Mouse (Mus musculus) monocyte, adult 5-6 weeks (primary cell): ENCODE data around the gene Tbl1x. TPM values are rescaled to one million over a fixed set of nuclear protein-coding genes. Genes with fewer than 3 reads are reported as not detected.

Experiments used
- ATAC-seq: fragments of 153-309, 156-312 bp; replicated peaks from 2 replicates; pipeline ENCODE4 v1.8.0; 2017; ENCODE audit warnings: mild to moderate bottlenecking; ENCODE audit not compliant: low TSS enrichment, insufficient number of reproducible peaks, severe bottlenecking, poor library complexity, low FRiP score
- total RNA-seq: library from RNA; stranded (forward); fragments of 200-1000, 200-491, 200-594 nt; gene quantifications from 3 replicates; pipeline ENCODE4 v1.2.3, GENCODE M21; 2017

Gene Tbl1x
- total RNA-seq, 1 experiment from 2014 or later: 18.1 TPM

DNA sequence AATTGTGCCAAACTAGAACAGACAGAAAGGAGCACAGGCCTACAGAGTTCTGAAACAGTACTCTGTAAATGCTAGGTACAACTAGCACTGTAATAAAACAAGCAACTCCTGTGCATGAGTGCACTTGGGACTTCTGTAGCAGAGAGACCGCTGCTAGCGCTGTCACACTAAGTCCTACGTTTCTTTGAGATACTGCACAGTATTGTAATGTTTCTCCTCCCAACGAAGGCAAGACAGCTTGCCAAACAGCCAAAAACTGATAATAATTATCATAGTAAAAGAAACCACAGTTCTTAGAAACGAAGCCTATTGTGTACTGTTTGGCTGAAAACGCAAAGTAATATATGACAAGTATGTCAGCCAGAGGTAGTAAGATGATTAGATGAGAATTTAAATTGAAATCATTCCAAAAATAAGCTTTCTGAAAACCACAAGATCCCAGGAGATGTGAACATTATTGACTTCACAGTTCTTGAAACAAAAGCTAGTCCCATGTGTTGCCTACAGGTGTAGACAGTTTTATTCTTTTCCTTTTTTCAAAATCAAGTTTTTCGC is 83.9 kb downstream of the Tbl1x start:
- no peak for ATAC-seq

DNA sequence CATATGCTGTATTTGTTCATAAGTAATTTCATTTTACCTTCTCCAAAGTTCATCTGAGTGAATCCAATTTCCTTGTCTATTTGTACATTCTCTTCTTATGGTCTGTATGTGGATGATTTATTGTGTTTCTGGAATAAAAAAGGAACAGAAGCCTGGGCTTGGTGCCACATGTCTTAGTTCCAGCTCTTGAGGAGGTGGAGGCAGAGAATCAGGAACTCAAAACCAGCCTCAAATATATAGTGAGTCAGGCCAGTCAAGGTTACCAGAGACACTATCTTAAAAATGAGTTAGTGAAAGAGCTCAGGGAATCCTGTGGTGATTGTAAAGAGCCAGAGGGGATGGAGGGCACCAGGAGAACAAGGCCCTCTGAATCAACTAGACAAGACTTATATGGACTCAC is 86.9 kb downstream of the Tbl1x start:
- ATAC-seq: no peak

DNA sequence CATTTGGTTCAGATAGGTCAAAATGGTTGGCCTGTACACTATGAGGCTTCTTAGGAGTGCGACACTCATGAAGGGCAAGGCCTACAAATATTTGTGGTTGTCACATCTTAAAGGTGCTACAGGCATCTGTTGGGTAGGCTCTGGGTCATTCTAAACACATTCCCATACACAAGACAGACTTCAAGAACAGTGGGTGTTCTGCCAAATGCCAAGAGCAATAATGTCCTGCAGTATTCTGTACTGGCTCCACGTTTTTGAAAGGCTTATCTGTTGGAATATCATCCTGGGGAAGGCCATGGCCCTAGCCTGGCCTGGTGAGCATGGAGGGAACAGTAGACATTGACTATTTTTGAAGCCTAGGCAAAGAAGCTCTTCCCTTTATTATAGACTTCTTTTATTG is 87.9 kb downstream of the Tbl1x start:
- ATAC-seq: no peak

DNA sequence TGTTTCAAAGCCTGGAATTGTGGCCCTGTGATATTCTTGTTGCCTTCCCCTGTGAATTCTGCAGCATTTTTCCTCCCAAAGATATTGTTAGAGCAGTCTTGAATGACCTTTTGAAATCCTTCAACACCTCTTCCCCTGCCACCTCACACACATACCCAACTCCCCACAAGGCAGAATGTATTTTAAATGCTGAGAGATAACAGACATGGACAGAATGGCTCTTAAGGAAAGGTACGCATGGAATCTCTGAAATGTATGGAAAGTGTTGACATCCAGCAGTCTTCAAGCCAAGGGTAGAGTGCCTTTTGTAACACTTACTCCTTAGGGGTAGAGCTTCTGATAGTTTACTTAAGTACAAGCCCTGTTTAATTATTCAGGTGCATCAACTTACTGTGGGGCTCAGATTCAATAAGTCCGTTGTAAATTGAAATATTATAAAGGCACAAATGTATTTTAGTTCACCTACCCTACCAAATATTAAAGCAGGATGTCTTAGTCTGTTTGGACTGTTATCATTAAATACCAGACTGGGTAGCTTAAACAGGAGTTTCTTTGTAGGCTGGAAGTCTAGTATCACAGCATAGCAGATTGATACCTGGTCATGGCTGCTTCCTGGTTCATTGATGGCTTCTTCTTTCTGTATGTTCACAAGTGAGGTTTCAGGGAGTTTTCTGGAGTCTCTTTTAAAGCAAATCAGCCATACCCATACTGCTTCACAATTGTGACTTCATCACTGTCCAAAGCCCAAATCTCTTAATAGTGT is 92.9 kb downstream of the Tbl1x start:
- ATAC-seq: no peak

DNA sequence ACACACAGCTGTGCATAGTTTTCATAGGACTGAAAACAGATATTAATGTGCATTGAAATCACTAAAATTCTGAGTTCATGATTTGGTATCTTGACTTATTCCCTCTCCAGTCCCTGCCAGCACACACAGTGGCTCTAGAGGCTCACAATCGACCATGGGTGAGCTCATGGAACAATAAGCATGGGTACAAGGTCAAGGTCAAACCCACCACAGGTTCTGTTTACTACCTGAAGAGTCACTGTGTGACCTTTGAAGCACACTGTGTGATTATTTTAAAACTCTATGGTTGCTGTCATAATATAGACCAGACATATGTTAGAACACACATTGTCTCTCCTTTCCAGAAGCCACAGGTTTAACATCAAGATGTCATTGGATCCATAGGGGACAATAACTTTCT is 96.7 kb downstream of the Tbl1x start:
- ATAC-seq: no peak

DNA sequence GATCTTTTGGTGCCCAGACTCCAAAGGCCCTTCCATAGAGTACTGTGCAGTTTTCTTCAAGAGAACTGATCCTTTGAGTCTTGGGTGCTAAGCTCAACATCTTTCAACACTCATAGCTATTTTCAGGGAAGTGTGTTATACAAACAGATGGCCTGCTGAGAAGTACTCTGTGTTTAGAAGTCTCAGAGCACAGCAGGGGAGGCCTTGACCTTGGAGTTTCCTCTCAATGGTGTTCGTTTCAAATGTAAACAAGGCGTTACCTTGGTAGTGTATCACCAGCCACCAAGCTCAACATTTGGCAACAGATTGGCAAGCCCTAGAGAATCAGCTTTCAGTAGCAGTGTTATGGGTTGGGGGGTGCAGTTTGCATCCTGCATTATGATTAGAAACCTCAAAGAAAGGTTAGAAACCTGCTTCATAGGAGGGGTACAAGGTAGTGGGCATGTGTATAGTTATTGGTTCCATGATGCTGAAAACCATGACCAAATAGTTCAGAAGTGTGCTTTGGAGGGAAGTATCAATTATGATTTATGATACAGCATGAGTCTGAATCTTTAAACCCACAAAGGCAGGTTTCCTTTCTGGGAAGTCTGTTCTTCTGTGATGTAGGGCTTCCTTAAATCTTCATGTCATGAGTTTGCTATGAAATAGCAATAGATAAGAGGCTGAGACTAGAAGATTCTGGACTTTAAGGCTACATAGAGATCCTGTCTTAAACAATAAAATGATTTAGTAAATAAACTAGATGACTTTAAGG is 98.3 kb downstream of the Tbl1x start:
- ATAC-seq: no peak

DNA sequence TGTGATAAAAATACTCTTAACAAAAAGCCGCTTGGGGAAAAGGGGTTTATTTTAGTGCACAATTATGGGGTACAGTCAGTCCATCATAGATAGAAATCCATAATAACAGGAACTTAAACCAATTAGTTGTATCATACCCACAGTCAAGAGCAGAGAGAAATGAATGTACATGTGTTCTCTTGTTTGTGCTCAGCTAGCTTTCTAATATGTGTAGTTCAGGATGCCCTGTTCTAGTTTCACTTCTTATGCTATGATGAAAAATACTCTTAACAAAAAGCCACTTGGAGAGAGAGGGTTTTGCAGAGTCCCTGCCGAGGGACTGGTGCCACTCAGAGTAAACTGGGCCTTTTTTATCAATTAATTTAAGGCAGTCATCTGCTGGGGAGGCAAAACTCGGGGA is 101.1 kb downstream of the Tbl1x start:
- ATAC-seq: no peak

DNA sequence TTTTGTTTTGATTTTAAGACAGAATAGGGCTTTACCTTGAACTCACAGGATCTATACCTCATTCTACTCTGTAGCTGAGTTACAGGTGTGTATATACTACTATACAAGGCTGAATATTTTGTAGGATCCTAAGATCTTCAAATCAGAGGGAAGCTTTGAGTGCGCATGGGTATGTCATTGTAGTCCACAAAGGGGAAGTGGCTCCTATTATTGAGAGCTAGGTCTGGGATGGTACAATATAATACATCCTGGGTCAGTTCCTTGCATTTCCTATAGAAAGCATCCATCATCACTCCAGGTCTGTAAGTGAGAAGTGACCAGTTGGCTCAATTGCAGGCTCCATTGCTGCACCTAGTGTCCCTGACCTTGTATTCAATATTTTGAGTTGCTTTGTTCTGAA is 102.2 kb downstream of the Tbl1x start:
- no peak for ATAC-seq

DNA sequence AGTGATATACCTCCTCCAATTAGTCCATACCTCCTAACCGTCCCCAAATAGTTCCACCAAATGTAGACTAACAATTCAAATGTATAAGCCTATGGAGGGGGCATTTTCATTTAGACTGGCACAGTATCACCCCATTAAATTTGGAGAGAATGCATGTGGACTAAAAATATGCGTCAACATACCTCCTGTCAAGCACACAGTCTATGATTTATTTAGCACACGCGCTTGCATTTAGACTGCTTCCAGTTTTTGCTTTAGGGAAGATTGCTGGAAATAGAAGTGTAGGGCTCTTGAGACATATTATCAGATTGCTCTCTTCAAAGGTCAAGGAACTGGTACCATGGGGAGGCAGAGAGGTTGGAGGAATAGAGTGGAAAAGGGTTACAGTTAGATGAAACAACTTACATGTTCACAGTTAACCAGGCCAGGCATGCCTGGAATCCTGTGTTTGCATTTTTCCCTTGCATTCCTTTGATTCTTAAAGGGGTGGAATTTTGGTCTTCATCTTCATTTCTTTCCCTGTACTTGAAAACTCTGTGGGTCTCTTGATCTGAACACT is 105.0 kb downstream of the Tbl1x start:
- no peak for ATAC-seq

DNA sequence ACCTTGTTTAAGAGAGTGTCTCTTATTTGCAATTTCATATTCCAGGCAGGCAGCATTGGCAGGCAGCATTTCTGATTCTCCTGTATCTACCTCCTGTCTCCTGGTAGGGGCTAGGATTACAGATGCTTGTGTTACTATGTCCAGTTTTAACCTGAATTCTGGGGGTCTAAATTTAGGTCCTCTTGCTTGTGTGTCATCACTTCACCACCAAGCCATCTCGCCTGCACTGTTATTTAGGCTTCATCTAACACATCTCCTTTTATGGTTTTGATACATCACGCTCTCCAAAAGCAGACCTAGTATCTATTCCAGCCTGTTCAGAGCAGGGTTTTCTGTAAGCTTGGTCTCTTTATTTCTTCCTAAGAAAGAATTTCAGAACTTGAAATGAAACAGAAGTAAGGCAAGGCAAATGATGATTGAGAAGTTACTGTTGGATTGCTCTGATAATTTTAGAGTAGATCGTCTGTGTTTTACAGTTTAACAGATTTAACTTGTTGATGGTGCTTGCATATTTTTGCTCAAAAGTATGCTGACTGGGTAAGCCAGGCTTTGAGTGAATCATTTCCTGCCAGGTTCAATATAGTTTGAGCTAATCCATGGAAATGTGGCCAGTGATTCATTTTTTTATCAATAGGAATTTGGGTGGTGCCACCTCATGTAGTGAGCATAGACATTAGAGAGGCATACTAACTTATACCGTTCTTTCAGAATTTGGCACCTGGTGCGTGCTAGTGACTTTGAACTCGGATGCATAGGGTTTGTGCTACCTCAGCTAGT is 106.7 kb downstream of the Tbl1x start:
- ATAC-seq: no peak

DNA sequence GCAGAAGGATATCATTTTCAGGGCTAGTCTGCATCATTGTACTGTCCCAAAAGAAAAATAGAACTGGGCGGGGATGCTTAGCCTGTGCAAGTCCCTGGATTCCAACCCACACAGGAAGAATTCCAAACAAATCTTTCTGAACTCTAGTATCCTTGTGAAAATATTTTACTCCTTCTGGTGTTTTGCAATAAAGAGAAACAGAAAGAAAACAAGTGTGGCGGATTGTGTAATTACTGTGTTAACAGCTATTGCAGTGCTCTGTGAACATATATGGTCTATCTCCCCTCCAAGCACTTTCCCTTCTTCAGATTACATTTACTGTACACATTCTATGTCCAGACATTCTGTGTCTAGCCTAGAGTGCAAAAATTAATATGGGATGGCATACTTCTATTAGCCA is 119.6 kb downstream of the Tbl1x start:
- ATAC-seq: no peak

DNA sequence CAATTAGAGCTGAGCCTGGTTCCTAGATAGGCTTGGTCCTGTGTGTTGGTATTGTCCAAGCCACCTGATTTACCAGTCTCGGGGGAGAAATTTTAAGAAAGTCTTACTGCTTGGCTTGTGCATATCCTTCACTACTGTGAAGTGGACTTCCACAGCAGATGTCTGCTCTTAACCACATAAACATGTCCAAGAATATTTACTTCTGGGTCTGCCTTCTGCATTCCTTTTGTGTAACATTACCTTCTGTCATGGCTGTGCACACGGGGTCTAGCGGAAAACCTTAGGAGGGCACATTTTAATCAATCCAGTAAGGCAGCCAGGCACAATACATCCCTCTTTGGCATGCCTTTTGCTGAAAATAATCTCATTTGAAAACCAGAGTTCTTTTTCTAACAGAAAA is 125.7 kb downstream of the Tbl1x start:
- ATAC-seq: no peak

DNA sequence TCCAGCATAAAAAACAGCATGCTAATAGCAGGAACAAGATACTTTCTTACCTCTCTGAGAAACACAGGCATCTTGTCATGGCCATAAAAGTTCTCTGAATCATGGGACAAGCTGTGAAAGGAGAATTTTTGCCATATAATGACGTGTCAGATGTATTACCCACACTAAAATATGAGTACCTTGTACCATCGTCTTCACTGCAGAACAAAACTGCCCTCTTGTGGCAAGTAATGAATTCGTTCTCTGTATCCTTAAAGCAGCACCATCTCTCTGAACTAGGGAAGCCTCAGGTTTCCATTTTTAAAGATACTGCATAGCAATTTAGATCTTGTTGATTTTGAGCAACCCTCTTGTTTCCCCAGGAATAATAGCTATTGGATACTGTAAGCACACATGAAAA is 127.3 kb downstream of the Tbl1x start:
- 0 out of 2 replicates have a peak, but pooled peaks have one; percentile 40 for ATAC-seq

DNA sequence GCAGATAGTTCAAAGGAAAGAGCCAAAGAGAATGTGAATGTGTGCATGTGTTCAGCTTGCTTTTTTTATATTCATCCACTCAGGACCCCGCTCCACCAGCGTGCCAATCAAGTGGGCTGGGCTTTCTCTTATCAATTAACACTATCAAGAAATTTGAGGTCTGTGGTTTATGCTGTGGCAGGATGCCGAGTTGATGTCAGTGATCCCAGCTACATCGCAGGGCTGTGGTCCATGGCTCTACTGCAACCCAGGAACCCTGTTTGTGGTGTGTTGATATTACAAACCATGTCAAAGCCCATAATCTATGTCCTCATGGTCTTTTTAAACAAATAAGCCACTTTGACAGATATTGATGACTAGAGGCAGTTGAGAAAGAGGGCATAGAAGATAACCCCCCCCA is 129.5 kb downstream of the Tbl1x start:
- no peak for ATAC-seq

DNA sequence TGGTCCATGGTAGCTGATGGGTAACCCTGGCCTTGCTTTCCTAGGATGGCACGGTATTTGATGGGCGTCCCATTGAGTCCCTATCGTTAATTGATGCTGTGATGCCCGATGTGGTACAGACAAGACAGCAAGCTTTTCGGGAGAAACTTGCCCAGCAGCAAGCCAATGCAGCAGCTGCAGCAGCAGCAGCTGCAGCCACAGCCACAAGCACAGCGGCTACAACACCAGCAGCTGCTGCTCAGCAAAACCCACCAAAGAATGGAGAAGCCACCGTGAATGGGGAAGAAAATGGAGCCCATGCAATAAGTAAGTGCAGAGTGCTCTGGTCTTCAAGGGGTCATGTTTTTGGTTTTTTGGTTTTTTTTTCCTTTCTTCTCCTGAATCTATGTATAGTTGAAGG is 135.4 kb downstream of the Tbl1x start:
- no peak for ATAC-seq

DNA sequence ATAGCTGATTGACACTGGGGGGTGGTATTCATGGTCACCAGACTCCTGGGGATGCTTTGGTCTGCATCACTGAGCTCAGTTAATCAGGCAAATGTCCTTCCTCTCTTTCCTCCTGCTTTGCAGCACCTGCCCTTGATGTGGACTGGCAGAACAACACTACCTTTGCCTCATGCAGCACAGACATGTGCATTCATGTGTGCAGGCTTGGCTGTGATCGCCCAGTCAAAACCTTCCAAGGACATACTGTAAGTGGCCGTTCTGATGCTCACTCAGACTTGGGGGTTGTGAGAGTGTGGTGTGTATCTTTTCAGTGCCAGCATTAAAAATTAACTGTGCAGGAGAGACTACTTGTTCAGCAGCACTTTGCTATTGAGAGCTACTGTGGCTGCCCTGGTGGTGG is 139.4 kb downstream of the Tbl1x start:
- ATAC-seq: no peak

DNA sequence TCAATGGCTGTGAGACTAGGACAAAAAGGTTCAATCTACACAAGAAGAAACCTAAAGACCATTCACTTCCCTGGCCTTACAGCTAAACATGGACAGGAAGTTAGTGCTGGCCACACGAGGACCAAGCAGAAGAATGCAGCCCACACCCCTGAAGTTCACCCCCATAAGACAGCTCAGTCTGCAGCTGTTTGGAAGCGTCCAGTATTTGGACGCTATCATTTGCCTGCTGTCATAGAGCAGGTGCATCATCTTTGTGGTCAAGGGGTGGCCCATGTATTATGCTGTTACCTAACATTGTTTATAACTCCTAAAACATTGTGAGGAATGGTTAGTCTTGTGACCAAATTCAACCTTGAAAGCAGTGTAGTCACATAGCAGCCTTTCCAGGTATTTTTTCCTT is 151.2 kb downstream of the Tbl1x start:
- ATAC-seq: no peak

DNA sequence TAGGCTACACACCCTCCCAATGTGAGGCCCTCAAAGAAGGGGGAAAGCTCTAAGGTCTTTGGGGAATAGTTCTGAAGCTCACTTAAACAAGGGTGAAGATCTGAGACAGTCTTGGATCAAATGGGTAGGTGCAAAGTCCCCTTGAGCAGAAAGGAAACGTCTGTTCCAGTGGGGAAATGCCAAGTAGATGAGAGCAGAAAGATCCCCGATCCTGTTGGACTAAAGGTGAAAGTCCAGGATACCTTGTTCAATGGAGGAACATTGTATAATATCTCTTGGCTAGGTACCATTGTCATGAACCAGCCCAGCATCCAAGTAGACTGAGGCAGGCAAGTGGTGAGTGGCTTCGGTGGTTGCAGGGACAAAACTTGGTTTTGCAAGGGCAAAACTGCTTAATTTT is 152.5 kb downstream of the Tbl1x start:
- no peak for ATAC-seq

DNA sequence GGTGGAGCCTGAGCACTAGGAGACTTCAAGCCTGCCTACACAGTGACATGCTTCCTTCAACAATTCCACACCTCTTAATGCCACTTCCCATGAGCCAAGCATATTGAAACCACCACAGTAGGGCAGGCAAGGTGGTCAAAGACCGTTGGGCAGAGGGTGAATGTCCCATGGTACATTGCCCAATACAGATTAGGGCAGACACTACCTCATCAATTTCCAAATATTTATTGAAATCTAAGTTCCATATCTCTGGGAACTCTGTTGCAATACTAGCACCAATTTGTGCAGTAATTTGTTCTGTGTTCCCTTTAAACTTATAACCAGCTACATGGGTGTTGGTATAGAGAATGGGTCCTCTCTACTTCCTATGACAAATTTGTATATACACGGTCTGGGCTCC is 154.2 kb downstream of the Tbl1x start:
- ATAC-seq: no peak
